Mouse (Mus musculus) neural tube, embryonic 11.5 days (tissue): ENCODE data around the gene Sumo1. TPM values are rescaled to one million over a fixed set of nuclear protein-coding genes. Genes with fewer than 3 reads are reported as not detected.
"Not testable (repeated sequence)": the region's sequence is repeated elsewhere in the genome, so short reads cannot be mapped to it uniquely, and the experiment has no call there.

Source experiments
- ATAC-seq: fragments of 200-750 bp; cut with Nextera tagmentation; 2 replicates; pipeline ENCODE4 v1.8.0; 2017; ENCODE audit warnings: moderate number of reproducible peaks, mild to moderate bottlenecking, moderate TSS enrichment, moderate library complexity; ENCODE audit not compliant: insufficient read depth, low FRiP score, low TSS enrichment
- DNase-seq: peaks from one replicate; pipeline ENCODE4 v3.0.0-alpha.2; 2015; ENCODE audit warnings: low spot score
- H3K27ac ChIP-seq: fragments of 300-500 bp; sonication (generic); 2 replicates; pipeline ENCODE4 v1.5.1; 2014; ENCODE audit warnings: low read depth, mild to moderate bottlenecking, low read length
- H3K27me3 ChIP-seq: fragments of 300-500 bp; sonication (generic); 2 replicates; pipeline ENCODE4 v1.6.1; 2014; ENCODE audit warnings: mild to moderate bottlenecking, low read length, mixed read lengths; ENCODE audit not compliant: control insufficient read depth, insufficient read depth
- H3K36me3 ChIP-seq: fragments of 300-500 bp; sonication (generic); 2 replicates; pipeline ENCODE4 v1.6.1; 2014; ENCODE audit warnings: mild to moderate bottlenecking, low read length, moderate library complexity, mixed read lengths; ENCODE audit not compliant: control insufficient read depth, insufficient read depth
- H3K4me1 ChIP-seq: fragments of 300-500 bp; sonication (generic); 2 replicates; pipeline ENCODE4 v1.6.1; 2014; ENCODE audit warnings: low read length, mixed read lengths; ENCODE audit not compliant: control insufficient read depth, insufficient read depth
- H3K4me2 ChIP-seq: fragments of 300-500 bp; sonication (generic); 2 replicates; pipeline ENCODE4 v1.6.1; 2014; ENCODE audit warnings: low read depth, mild to moderate bottlenecking, moderate library complexity
- H3K4me3 ChIP-seq: fragments of 300-500 bp; sonication (generic); 2 replicates; pipeline ENCODE4 v1.5.1; 2014; ENCODE audit warnings: low read depth, low read length
- H3K9ac ChIP-seq: fragments of 300-500 bp; sonication (generic); 2 replicates; pipeline ENCODE4 v1.6.1; 2014; ENCODE audit warnings: mild to moderate bottlenecking, low read length
- H3K9me3 ChIP-seq: fragments of 300-500 bp; sonication (generic); 2 replicates; pipeline ENCODE4 v1.6.1; 2016; ENCODE audit warnings: low read length; ENCODE audit not compliant: control insufficient read depth
- WGBS: fragments of 180-500 bp; shearing (Covaris S2); extraction: QIAGEN DNeasy Blood & Tissue Kit; methylation state at CpG from one replicate; pipeline ENCODE4 v1.1.7; 2014; 5-methylcytosine and 5-hydroxymethylcytosine counted together
- polyA plus RNA-seq: library from polyadenylated mRNA; unstranded; fragments of >200 nt; fragmentation: Nextera tagmentation; extraction: Ambion mirVana; gene quantifications from 2 replicates; pipeline ENCODE4 v1.2.1, GENCODE M21; 2014

Sumo1 gene
- polyA plus RNA-seq, 1 experiment from 2014 or later = 503 TPM

DNA sequence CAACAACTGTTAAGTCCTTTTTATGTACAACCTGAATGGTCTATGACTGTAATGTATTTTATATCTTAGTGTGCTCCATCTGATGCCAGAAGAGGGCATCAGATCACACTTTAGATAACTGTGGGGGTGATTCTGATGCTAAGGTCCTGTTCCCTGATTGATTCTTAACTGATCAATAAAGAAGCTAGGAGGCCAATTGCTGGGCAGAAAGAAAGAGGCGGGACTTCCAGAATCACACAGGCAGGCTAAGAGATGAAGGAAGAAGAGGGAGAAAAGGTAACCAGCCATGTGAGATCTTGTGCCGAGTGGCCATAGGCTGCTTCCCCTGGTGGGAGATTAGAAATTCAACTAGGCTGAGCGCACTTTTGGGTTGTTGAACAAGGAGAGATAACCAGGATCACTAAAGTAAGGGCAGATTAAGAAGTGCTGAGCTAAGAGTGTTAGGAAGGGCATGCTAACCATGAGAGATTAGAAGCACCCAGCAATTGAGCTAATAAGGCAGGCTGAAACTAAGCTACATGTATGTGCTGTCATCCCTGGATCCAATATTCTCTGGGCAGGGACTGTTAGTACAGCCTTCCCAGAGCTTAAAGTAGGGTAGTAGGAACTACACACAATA is 19.3 kb downstream of the Sumo1 start:
- Histone ChIP-seq H3K9me3 (no peaks in the 10 kb centered on the region), H3K27ac (no peak overlapping the region), H3K9ac (no peak overlapping the region), H3K4me3 (no peak overlapping the region), H3K27me3 (no peaks in the 10 kb centered on the region), H3K4me1 (no peaks in the 10 kb centered on the region), H3K36me3 (no peaks in the 10 kb centered on the region; the same call in 1 of the 2 replicates), H3K4me2 (no peak overlapping the region)
- WGBS = 94% methylated on average over 3 of the region's 3 CpGs
- DNase-seq = no peak
- no peak for ATAC-seq

DNA sequence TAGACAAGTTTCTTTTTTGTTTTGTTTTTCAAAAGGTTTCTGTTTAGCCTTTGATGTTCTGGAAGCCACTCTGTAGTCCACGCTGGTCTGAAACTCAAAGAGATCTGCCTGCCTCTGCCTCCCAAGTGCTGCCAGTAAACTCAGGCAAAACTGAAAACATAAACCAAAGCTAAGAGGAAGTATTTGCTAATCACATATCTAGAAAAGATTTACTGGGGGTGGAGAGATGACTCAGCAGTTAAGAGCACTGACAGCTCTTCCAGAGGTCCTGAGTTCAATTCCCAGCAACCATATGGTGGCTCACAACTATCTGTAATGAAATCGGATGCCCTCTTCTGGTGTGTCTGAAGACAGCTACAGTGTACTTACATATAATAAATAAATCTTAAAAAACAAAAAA is 24.1 kb downstream of the Sumo1 start:
- H3K36me3 ChIP-seq, H3K4me3 ChIP-seq, DNase-seq, H3K9ac ChIP-seq, H3K9me3 ChIP-seq, H3K4me2 ChIP-seq, ATAC-seq, H3K27me3 ChIP-seq, H3K4me1 ChIP-seq, H3K27ac ChIP-seq: not testable (repeated sequence)
- WGBS = 95% methylated on average over 2 of the region's 2 CpGs

DNA sequence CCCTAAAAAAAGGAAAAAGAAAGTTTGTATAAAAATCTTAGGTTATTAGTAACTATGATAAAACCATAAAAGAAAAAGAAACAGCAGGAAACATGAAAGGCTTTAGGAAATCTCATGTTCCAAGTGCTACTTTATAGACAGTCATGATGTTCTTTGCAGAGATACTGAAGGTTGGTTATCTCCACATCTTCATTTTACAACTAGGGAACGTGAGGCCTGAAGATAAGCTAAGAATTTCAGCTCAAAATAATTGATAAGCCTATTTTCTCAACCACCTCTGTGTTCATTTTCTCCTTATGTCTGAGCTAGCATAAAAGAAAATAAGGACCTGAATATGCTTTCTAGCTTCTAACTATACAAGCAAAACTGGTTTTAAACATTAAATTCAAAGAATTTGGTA is 28.1 kb downstream of the Sumo1 start:
- Histone ChIP-seq H3K9me3 (no peaks in the 10 kb centered on the region), H3K27ac (no peak overlapping the region), H3K4me1 (no peaks in the 10 kb centered on the region), H3K4me2 (no peak overlapping the region), H3K9ac (no peak overlapping the region), H3K4me3 (no peak overlapping the region), H3K27me3 (no peaks in the 10 kb centered on the region), H3K36me3 (peaks cover 2% of the 10 kb centered on the region; the same call in 1 of the 2 replicates)
- WGBS = 86% methylated on average over 1 of the region's 1 CpGs
- DNase-seq (no peak), ATAC-seq (no peak)

DNA sequence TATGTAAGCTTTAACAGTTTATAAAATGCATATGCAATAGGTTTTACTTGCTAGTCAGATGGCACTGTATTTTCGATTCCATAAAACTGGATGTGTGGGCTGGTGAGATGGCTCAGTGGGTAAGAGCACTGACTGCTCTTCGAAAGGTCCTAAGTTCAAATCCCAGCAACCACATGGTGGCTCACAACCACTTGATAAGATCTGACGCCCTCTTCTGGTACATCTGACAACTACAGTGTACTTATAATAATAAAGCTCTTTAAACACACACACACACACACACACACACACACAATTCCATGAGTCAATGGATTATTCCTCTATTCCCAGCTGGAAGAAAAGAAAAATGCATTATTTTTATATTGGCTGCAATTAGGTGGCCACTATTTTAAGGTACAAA is 32.3 kb downstream of the Sumo1 start:
- no peaks in the 10 kb centered on the region for H3K4me1 ChIP-seq
- no peak for ATAC-seq
- 83% methylated on average over 3 of the region's 3 CpGs for WGBS
- no peak overlapping the region for H3K4me3 ChIP-seq
- no peaks in the 10 kb centered on the region for H3K9me3 ChIP-seq
- H3K4me2 ChIP-seq = no peak overlapping the region
- no peak for DNase-seq
- H3K27me3 ChIP-seq = no peaks in the 10 kb centered on the region
- H3K27ac ChIP-seq = no peak overlapping the region
- peaks cover 2% of the 10 kb centered on the region; the same call in 1 of the 2 replicates for H3K36me3 ChIP-seq
- H3K9ac ChIP-seq = no peak overlapping the region

DNA sequence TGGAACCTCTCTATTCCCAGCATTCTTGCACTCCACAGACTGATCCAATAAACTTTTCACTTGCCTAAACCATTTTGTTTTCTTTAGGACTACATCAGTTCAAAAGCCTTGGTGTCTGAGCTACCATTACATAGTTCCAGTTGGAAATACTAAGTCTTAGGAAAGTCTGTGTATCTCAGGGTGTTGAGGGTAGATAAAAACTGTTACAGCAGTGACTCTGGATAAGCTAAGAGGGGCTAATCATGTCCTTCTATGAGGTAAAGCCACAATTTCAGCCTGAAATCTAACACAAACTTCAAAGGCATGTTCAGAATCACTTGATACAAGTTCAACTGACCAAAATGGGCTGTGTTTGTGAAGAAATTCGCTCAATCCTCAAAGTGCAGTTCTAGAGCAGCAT is 34.3 kb downstream of the Sumo1 start:
- Histone ChIP-seq H3K4me1 (no peaks in the 10 kb centered on the region), H3K9me3 (no peaks in the 10 kb centered on the region), H3K27ac (no peak overlapping the region), H3K4me2 (no peak overlapping the region), H3K27me3 (no peaks in the 10 kb centered on the region), H3K4me3 (no peak overlapping the region), H3K36me3 (0 out of 2 replicates have a peak, but pooled peaks cover 2% of the 10 kb centered on the region), H3K9ac (no peak overlapping the region)
- ATAC-seq (no peak), DNase-seq (no peak)
- 70% methylated on average over 1 of the region's 1 CpGs for WGBS

DNA sequence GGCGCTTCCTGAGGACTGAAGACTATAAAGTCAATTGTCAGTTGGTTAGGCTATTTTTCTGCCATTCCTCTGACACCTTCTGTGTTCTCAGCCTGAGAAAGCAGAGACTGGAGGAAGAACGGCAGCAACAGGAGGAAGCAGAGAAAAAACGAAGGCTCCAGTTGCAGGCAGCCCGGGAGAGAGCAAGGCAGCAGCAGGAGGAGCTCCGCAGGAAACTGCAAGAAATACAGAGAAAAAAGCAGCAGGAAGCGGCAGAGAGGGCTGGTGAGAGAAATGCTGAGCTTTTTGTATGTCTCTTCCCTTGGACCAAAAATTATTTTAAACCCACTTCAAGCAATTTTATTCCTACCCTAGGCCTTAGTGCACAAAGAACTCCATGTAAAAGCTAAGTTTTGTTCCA is 37.6 kb downstream of the Sumo1 start:
- H3K4me2 ChIP-seq = no peak overlapping the region
- WGBS = 28% methylated on average over 6 of the region's 6 CpGs
- DNase-seq (no peak), ATAC-seq (no peak)
- H3K36me3 ChIP-seq = no peaks in the 10 kb centered on the region
- no peaks in the 10 kb centered on the region for H3K9me3 ChIP-seq
- no peak overlapping the region for H3K4me3 ChIP-seq
- no peak overlapping the region for H3K27ac ChIP-seq
- H3K9ac ChIP-seq = no peak overlapping the region
- H3K4me1 ChIP-seq = no peaks in the 10 kb centered on the region
- no peaks in the 10 kb centered on the region for H3K27me3 ChIP-seq

DNA sequence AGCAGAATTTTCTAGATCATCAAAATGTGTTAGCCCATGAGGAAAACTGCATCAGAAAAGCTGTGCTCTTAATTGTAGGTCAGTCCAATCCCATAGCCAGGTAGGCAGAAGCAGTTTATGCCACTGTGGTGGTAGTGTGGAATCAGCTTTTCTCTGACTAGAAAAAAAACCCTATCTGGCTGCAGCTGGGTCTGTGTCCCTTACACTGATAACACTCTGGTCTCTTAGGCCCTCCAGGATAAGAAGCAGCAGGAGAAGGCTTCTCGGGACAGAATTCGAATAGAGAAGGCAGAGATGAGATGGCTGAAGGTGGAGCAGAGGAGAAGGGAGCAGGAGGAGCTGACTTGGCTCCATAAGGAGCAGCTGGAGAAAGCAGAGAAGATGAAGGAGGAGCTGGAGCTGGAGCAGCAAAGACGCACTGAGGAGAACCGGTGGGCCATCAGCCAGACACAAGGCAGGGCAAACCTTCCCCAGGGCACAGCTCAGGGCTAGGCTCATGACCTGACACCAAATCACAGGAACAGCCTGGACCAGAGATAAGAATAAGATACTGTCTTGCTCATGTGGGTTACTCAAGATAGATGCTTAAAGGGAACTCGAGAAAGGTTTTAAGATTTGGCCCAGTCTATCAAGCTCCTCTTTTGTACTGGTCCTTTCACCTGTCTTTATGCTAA is 38.5 kb downstream of the Sumo1 start:
- ATAC-seq (no peak), DNase-seq (no peak)
- Histone ChIP-seq H3K27me3 (no peaks in the 10 kb centered on the region), H3K4me1 (no peaks in the 10 kb centered on the region), H3K36me3 (no peaks in the 10 kb centered on the region), H3K9ac (no peak overlapping the region), H3K4me2 (no peak overlapping the region), H3K27ac (no peak overlapping the region), H3K9me3 (no peaks in the 10 kb centered on the region), H3K4me3 (no peak overlapping the region)
- 81% methylated on average over 5 of the region's 5 CpGs for WGBS

DNA sequence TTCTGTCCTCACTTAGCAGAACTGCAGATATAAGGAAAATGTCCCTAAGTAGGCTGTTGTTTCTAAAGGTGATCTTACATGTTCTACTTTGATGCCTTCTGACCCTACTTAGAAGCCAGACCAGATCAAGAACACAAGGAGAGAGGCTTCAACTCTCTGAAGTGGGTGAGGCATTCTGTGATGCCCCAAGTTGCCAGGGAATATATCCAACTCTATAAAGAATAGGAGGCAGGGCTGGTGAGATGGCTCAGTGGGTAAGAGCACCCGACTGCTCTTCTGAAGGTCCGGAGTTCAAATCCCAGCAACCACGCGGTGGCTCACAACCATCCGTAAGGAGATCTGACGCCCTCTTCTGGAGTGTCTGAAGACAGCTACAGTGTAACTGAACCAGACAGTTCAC is 40.3 kb downstream of the Sumo1 start:
- WGBS = 86% methylated on average over 6 of the region's 6 CpGs
- ATAC-seq = not testable (repeated sequence)

DNA sequence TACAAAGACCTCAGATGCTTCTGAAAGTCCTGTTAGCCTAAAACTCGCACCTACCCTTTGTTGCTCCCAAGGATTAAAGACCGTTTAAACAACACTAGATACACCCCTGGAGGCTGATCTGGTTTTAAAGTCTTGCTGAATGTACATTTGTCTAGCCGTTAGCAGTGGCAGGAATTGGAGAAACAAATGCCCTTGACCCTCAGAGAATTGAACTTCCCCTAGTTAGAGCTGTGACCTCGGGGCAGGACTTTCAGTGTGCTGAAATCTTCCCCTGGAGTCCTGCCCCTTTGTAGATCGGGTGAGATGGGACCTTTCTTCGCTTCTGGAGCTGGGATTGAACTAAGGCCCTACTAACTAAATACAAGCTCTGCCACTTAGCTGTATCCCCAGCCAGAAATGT is 41.4 kb downstream of the Sumo1 start:
- Histone ChIP-seq H3K9ac (no peak overlapping the region), H3K4me2 (no peak overlapping the region), H3K9me3 (no peaks in the 10 kb centered on the region), H3K27ac (no peak overlapping the region), H3K4me3 (no peak overlapping the region), H3K36me3 (no peaks in the 10 kb centered on the region), H3K4me1 (no peaks in the 10 kb centered on the region), H3K27me3 (no peaks in the 10 kb centered on the region)
- ATAC-seq (no peak), DNase-seq (no peak)
- 58% methylated on average over 6 of the region's 6 CpGs for WGBS

More for the DNA sequence above, 40.3 kb downstream of the Sumo1 start:
- not testable (repeated sequence) for H3K36me3 ChIP-seq, H3K9me3 ChIP-seq, H3K9ac ChIP-seq, DNase-seq, H3K4me3 ChIP-seq, H3K27ac ChIP-seq, H3K27me3 ChIP-seq, H3K4me2 ChIP-seq, H3K4me1 ChIP-seq
